In the genomic region with DNA sequence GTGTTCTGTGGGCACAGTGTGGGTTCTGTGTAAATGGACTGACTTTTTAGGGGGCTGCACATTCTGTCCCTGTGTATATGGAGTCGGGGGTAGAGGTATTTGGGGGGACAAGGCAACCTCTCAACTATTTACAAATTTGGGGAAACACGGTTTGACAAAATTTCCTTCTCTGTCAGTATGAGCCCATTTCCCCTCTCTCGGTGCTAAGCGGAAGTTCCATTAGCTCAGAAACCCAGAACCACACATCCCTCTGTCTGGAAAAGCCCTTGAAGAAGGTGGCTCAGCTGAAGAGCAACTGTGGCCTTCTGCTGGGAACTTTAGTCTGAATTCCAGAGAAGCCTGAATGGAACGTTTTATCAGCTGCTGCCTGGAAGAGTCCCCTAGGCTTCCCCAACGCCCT, we compare ENCODE assay signal across 28 mouse cellular contexts. TPM values are rescaled to one million over a fixed set of nuclear protein-coding genes. Genes with fewer than 3 reads are reported as not detected.
DNase-seq lines count a peak whose midpoint lies in the region; ATAC-seq and TF ChIP-seq lines count a peak whose summit lies in the region.
"Had no signal": no experiment of that assay in that cellular context is flagged by ENCODE, and none has a peak within 500 bp of the region (broad histone marks: within the 10 kb centered on the region; RNA-seq: fewer than 3 reads in every experiment).

No protein-coding gene starts in this region.

- H3K9ac ChIP-seq in stomach, postnatal 0 days (ENCODE audit: low read length), result no peak overlapping the region
- no peak overlapping the region for H3K9ac ChIP-seq in forebrain, embryonic 13.5 days
- H3K9ac ChIP-seq: forebrain, postnatal 0 days; hindbrain, embryonic 15.5 days; limb, embryonic 13.5 days; liver, embryonic 14.5 days; lung, embryonic 14.5 days had no signal

- H3K4me2 ChIP-seq in stomach, postnatal 0 days (replicated peaks; ENCODE audit: low read depth), result no peak overlapping the region
- no peak overlapping the region for H3K4me2 ChIP-seq in forebrain, embryonic 13.5 days
- H3K4me2 ChIP-seq: hindbrain, embryonic 15.5 days; limb, embryonic 13.5 days; lung, embryonic 14.5 days; midbrain, embryonic 11.5 days had no signal

- no peak for TF ChIP-seq CTCF in spleen, adult 2 months (IDR thresholded peaks at IDR 0.05; ENCODE audit: extremely low read depth, insufficient read depth, insufficient read length, insufficient replicate concordance)
- TF ChIP-seq CTCF in bone marrow macrophage, adult 2 months (IDR thresholded peaks at IDR 0.05; ENCODE audit: low read depth, low read length), result no peak
- no peak for TF ChIP-seq CTCF in stomach, postnatal 0 days (IDR thresholded peaks at IDR 0.05; ENCODE audit: low read depth)
- TF ChIP-seq CTCF in layer of hippocampus, adult 2 months (conservative IDR thresholded peaks at IDR 0.05), result no peak

- DNase-seq in spleen, adult 2 months (ENCODE audit: low read depth in 1 of 2, low spot score in 2 of 2), result no peak
- no peak for DNase-seq in spleen, postnatal 4 days (ENCODE audit: low spot score in 2 of 2)
- no peak for DNase-seq in stomach, postnatal 0 days (ENCODE audit: low spot score)
- DNase-seq in layer of hippocampus, adult 2 months (ENCODE audit: low spot score in 2 of 2), result no peak
- DNase-seq: adrenal gland, postnatal 14 days; cerebellum, adult 11 months; cerebellum, adult 9-11 months; forebrain, postnatal 0 days; gastrocnemius, postnatal 25 days; heart, postnatal 4 days; kidney, adult 9 months; kidney, postnatal 14 days; layer of hippocampus, adult 9-11 months; lung, embryonic 14.5 days; lung, postnatal 36 days; spleen, adult 18-20 months; thymus, postnatal 4 days had no signal

- H3K9me3 ChIP-seq in stomach, postnatal 0 days (ENCODE audit: control insufficient read depth, low read length), result no peaks in the 10 kb centered on the region
- H3K9me3 ChIP-seq in forebrain, embryonic 13.5 days (replicated peaks), result no peaks in the 10 kb centered on the region
- H3K9me3 ChIP-seq: forebrain, embryonic 10.5 days; heart, embryonic 10.5 days; hindbrain, embryonic 15.5 days; limb, embryonic 13.5 days had no signal

- peaks cover 35% of the 10 kb centered on the region for H3K36me3 ChIP-seq in spleen, adult 2 months (ENCODE audit: control insufficient read depth, insufficient read depth, low read length)
- H3K36me3 ChIP-seq in stomach, postnatal 0 days (ENCODE audit: control insufficient read depth, insufficient read depth, low read length), result no peaks in the 10 kb centered on the region
- no peaks in the 10 kb centered on the region for H3K36me3 ChIP-seq in forebrain, embryonic 13.5 days (ENCODE audit: poor library complexity, severe bottlenecking)
- H3K36me3 ChIP-seq: forebrain, embryonic 10.5 days; heart, embryonic 10.5 days; hindbrain, embryonic 15.5 days; limb, embryonic 13.5 days had no signal

- no peak overlapping the region for H3K4me3 ChIP-seq in spleen, adult 2 months (ENCODE audit: extremely low read depth, insufficient read depth, insufficient read length)
- H3K4me3 ChIP-seq in bone marrow macrophage, adult 2 months (ENCODE audit: insufficient read depth, low read length), result no peak overlapping the region
- H3K4me3 ChIP-seq in stomach, postnatal 0 days (ENCODE audit: low read depth, low read length), result no peak overlapping the region
- no peak overlapping the region for H3K4me3 ChIP-seq in forebrain, embryonic 13.5 days
- H3K4me3 ChIP-seq in layer of hippocampus, adult 2 months, result no peak overlapping the region
- H3K4me3 ChIP-seq: forebrain, embryonic 10.5 days; heart, embryonic 10.5 days; hindbrain, embryonic 15.5 days; limb, embryonic 13.5 days had no signal

- no peak for TF ChIP-seq POLR2A in spleen, adult 2 months (IDR thresholded peaks at IDR 0.05; ENCODE audit: low read depth, low read length)
- no peak for TF ChIP-seq POLR2A in bone marrow macrophage, adult 2 months (IDR thresholded peaks at IDR 0.05; ENCODE audit: borderline replicate concordance, low read depth, low read length)

- peak; percentile 59 for ATAC-seq in megakaryocyte, adult 5-6 weeks (ENCODE audit: poor library complexity, severe bottlenecking)
- no peak for ATAC-seq in stomach, postnatal 0 days (ENCODE audit: low FRiP score, low TSS enrichment)
- ATAC-seq in forebrain, embryonic 13.5 days, result no peak
- ATAC-seq: forebrain, postnatal 0 days; intestine, embryonic 16.5 days had no signal

- peak overlapping the region; percentile 52 for H3K27ac ChIP-seq in spleen, adult 2 months (ENCODE audit: insufficient read depth, low read length)
- peak overlapping the region; percentile 69 for H3K27ac ChIP-seq in bone marrow macrophage, adult 2 months (ENCODE audit: insufficient read depth, low read depth, low read length)
- H3K27ac ChIP-seq in stomach, postnatal 0 days (replicated peaks), result no peak overlapping the region
- no peak overlapping the region for H3K27ac ChIP-seq in forebrain, embryonic 13.5 days
- H3K27ac ChIP-seq in layer of hippocampus, adult 2 months, result no peak overlapping the region
- H3K27ac ChIP-seq: forebrain, embryonic 10.5 days; heart, embryonic 10.5 days; hindbrain, embryonic 15.5 days; limb, embryonic 13.5 days; liver, embryonic 14.5 days had no signal

- TF ChIP-seq EP300 in stomach, postnatal 0 days (optimal IDR thresholded peaks at IDR 0.05), result no peak

- peaks cover 45% of the 10 kb centered on the region for H3K4me1 ChIP-seq in spleen, adult 2 months (ENCODE audit: control insufficient read depth, insufficient read depth, insufficient read length)
- H3K4me1 ChIP-seq in bone marrow macrophage, adult 2 months (ENCODE audit: control insufficient read depth, insufficient read depth, low read length), result peaks cover 80% of the 10 kb centered on the region
- H3K4me1 ChIP-seq in stomach, postnatal 0 days (replicated peaks; ENCODE audit: control insufficient read depth, insufficient read depth), result no peaks in the 10 kb centered on the region
- H3K4me1 ChIP-seq in forebrain, embryonic 13.5 days, result no peaks in the 10 kb centered on the region
- H3K4me1 ChIP-seq: hindbrain, embryonic 15.5 days; limb, embryonic 13.5 days had no signal

- 58% methylated on average over 6 of the region's 6 CpGs for WGBS in spleen, adult 2 months
- 68% methylated on average over 6 of the region's 6 CpGs for WGBS in stomach, postnatal 0 days
- WGBS in forebrain, embryonic 13.5 days, result 77% methylated on average over 6 of the region's 6 CpGs

- H3K27me3 ChIP-seq in spleen, adult 2 months (ENCODE audit: control insufficient read depth, insufficient read depth, low read length), result no peaks in the 10 kb centered on the region
- H3K27me3 ChIP-seq in stomach, postnatal 0 days (ENCODE audit: control insufficient read depth, insufficient read depth, low read length), result no peaks in the 10 kb centered on the region
- H3K27me3 ChIP-seq in forebrain, embryonic 13.5 days, result no peaks in the 10 kb centered on the region
- H3K27me3 ChIP-seq: hindbrain, embryonic 15.5 days; limb, embryonic 13.5 days had no signal

RNA-seq across cellular contexts. Expression of gene Il10ra, which starts 16.6 kb away (rescaled TPM):
- polyA plus RNA-seq in spleen, adult 2 months (2012; rRNA removed), result 60.6 and 65.1 TPM in 2 replicates
- 195 and 197 TPM in 2 replicates for polyA plus RNA-seq in bone marrow macrophage, adult 2 months (2012; ENCODE audit: insufficient read depth, insufficient read length, missing spikeins)
- total RNA-seq in megakaryocyte, adult 5-6 weeks (2015), result 33.9 and 37.2 TPM in 2 replicates
- total RNA-seq in megakaryocyte, adult 5-6 weeks (2017), result 68.7 and 77.1 TPM in 2 replicates
- 1.0 and 1.1 TPM in 2 replicates for polyA plus RNA-seq in stomach, postnatal 0 days (2015; fragmentation: Nextera tagmentation; extraction: Ambion mirVana)
- 0.32 and 0.50 TPM in 2 replicates for polyA plus RNA-seq in forebrain, embryonic 13.5 days (2015; fragmentation: Nextera tagmentation; extraction: Ambion mirVana)
- 1 to 10 TPM; 2.4 to 2.6 TPM for total RNA-seq in layer of hippocampus, adult 2 months (2021)

RNA-seq across cellular contexts. Expression of gene Tmprss4, which starts 48.5 kb away (rescaled TPM):
- polyA plus RNA-seq in spleen, adult 2 months (2012; rRNA removed), result 0.33 and 0.52 TPM in 2 replicates
- polyA plus RNA-seq in bone marrow macrophage, adult 2 months (2012; ENCODE audit: insufficient read depth, insufficient read length, missing spikeins), result 2.0 and 2.2 TPM in 2 replicates
- 0.34 TPM in 1 of 2 replicates, not detected in the other for total RNA-seq in megakaryocyte, adult 5-6 weeks (2015)
- total RNA-seq in megakaryocyte, adult 5-6 weeks (2017), result 0.07 TPM in 1 of 2 replicates, not detected in the other
- polyA plus RNA-seq in stomach, postnatal 0 days (2015; fragmentation: Nextera tagmentation; extraction: Ambion mirVana), result 23.4 and 25.3 TPM in 2 replicates
- not detected in 2 replicates for polyA plus RNA-seq in forebrain, embryonic 13.5 days (2015; fragmentation: Nextera tagmentation; extraction: Ambion mirVana)
- total RNA-seq in layer of hippocampus, adult 2 months (2021), result not detected
- total RNA-seq: adrenal gland, postnatal 14 days; forebrain, postnatal 0 days; gastrocnemius, postnatal 25 days; heart, postnatal 4 days had no signal
- polyA plus RNA-seq: embryonic facial prominence, embryonic 11.5 days; forebrain, postnatal 0 days; heart, embryonic 10.5 days; midbrain, embryonic 11.5 days had no signal

Comparison
In these comparisons a context has a peak if more than half of its experiments do, and no peak if none do; other contexts are left out.
1. H3K27ac ChIP-seq: peak in spleen, adult 2 months (single experiment) and bone marrow macrophage, adult 2 months (single experiment); none in stomach, postnatal 0 days (single experiment), forebrain, embryonic 13.5 days (single experiment) and layer of hippocampus, adult 2 months (single experiment).
2. RNA of gene Il10ra, which starts 16.6 kb away (polyA plus RNA-seq): 195 to 197 TPM in bone marrow macrophage, adult 2 months and 60.6 to 65.1 TPM in spleen, adult 2 months; 1.0 to 1.1 TPM in stomach, postnatal 0 days and 0.32 to 0.50 TPM in forebrain, embryonic 13.5 days; every median in the first group is over 10 times any median in the second.